Mouse (Mus musculus) heart, adult 2 months (tissue): ENCODE measurements around the gene Isoc2b.

ENCODE experiments used
- CTCF ChIP-seq: fragments of 200-600 bp; IDR thresholded peaks from 2 replicates; pipeline ENCODE4 v1.8.1; 2022; ENCODE audit warnings: antibody characterized with exemption, mild to moderate bottlenecking, moderate library complexity
- POLR2A ChIP-seq: fragments of 200-500 bp; IDR thresholded peaks from 2 replicates; pipeline ENCODE4 v1.6.1; 2011; ENCODE audit warnings: mild to moderate bottlenecking, low read depth, low read length, control low read depth; ENCODE audit not compliant: insufficient read depth

DNA sequence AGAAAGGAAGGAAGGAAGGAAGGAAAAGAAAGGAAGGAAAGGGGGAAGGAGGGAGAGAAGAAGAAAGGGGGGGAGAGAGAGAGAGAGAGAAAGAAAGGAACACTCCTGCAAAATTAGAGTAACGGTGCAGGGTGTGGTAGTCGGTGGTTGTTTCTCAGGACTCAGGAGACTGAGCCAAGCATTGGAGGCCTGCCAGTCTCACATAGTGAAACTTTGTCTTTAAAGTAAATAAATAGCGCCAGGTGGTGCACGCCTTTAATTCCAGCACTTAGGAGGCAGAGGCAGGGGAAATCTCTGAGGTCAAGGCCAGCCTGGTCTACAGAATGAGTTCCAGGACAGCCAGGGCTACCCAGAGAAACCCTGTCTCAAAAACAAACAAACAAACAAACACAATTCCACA lies 16.6 kb upstream of the Isoc2b start:
- TF ChIP-seq CTCF = no peak
- TF ChIP-seq POLR2A = no peak
